Mouse (Mus musculus) retina, postnatal 7 days (tissue): ENCODE data around the gene Nfkbid.
A peak's percentile ranks its signal among the peaks of the same experiment; 100 is the strongest.

Experiments used
- DNase-seq: peaks from one replicate; pipeline ENCODE4 v3.0.0-alpha.2; 2012; ENCODE audit warnings: low read depth, low spot score

Nfkbid gene

GRCm38 (mm10) chr7:30421175-30421889 is at the start of gene Nfkbid:
TSS of gene Nfkbid (plus strand) at chr7:30421732.
- DNase-seq: no peak

- peak; percentile 89 for DNase-seq
Measured at GRCm38 (mm10) chr7:30373501-30373962, 48.0 kb upstream of the Nfkbid start.

DNA sequence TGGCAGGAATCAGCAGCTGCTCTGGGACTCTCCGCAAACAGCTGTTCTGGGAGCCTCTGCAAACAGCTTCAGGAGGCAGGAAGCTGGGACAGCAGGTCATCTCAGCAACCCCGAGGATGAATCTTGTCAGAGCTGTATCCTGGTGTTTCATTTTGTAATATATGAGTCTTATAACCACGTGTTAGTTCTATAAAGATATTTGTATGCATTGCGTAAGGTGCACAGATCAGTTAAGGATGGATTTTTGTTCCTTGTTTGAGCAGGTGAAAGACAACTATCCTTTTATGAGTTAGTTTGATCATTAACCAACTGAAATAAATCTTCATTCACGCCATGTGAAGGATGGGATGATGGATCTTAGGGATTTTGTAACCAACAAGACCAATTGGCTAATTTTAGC is 41.5 kb upstream of the Nfkbid start:
- DNase-seq: no peak

- no peak for DNase-seq
Measured at GRCm38 (mm10) chr7:30384106-30384505, 37.4 kb upstream of the Nfkbid start.

DNA sequence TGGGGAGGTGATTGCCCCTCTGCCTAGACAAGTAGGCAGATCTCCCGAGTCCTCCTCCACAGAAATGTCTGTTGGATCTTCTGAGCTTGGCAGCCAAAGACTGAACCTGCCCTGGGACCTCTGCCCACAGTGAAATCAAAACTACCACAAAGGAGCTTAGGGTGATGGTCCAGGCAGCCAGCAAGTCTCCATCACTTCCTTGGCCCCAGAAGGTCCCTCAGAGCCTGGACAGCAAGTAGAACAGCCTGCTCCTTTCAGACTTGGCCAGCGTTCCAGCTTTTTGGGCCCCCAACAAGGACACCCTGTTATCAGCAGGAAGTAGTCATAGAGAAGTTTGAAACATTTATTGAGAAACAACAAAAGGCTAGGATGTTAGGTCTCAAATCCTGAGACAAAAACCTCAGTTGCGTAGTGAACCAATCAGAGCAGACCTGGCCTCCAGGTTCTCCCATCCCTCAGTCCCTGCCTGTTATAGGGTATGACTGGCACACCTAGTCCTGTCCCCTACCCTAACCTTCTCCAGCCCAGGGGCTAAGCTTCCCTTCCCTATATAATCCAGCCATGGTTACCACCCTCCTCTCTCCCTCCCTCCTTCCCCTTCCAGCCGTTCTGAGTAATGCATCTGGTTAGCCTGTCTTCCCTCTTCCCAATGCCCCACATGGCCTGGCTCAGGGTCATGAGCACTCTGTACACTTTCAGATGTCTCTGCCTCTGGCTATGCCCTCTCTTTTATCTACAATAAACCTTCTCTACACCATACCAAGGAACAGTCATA is 28.6 kb upstream of the Nfkbid start:
- DNase-seq: no peak

GRCm38 (mm10) chr7:30393631-30394030 is 27.9 kb upstream of the Nfkbid start:
- DNase-seq: no peak

GRCm38 (mm10) chr7:30394379-30394778 is 27.2 kb upstream of the Nfkbid start:
- DNase-seq: no peak

- no peak for DNase-seq
Measured at GRCm38 (mm10) chr7:30394871-30395270, 26.7 kb upstream of the Nfkbid start.

- no peak for DNase-seq
Measured at GRCm38 (mm10) chr7:30399671-30400070, 21.9 kb upstream of the Nfkbid start.

GRCm38 (mm10) chr7:30402343-30402742 is 19.2 kb upstream of the Nfkbid start:
- no peak for DNase-seq

- DNase-seq: no peak
Measured at GRCm38 (mm10) chr7:30408639-30409038, 12.9 kb upstream of the Nfkbid start.

- no peak for DNase-seq
Measured at GRCm38 (mm10) chr7:30409789-30410188, 11.7 kb upstream of the Nfkbid start.

DNA sequence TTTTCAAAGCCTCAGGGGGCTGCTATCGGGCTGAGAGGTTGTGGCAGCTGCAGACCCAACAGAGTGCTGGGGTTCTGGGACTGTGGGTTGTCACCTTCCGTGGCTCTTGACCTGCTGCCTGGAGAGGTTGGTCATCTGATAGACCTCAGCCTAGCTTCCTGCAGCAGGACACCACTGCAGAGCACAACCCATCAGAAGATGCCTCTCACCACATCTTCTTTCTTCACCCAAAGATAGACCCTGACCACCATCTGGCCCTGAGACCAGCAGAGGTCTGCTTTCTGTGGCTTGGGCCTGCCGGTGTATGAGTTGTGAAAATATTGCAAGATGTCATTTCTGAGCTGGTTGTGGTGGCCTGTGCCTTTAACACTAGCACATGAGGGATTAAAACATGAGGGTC is 10.5 kb upstream of the Nfkbid start:
- DNase-seq: no peak

DNA sequence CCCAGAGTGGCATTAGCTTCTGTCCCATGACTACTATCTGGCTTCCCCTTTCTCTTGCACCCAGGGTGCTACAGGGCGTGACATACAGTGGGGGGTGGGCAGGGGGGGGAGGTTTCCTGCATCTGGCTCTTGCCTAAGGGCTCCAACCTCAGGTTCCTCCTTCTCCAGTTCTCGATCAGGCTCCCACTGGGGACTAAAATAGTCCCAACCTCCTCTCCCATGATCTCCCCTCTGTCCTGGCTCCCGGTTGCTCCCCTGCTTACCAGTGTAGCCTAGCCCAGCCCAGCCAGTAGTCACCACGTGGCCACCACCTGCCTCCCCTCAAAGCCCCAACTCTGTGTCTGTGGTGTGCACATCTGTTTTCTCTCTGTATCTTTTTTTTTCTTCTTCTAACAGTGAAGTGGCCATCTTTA is 8.8 kb upstream of the Nfkbid start:
- no peak for DNase-seq

DNA sequence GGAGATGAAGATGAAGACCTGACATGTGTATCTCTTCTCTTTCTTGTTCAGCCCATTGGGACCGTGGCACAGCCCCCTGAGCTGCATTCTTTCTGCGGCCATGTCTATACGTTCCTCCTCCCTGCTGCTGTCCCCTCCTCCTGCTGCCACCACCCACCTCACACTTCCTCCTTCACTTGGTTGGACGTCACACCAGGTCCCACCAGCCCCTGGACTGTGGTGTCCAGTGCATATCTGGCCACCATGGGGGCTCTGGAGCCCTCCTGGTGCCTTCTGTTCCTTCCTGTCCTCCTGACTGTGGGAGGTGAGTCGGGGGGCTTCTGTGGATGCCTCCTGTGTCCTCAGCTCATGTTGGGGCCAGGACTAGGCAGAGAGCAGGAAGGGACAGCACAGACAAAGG is 7.9 kb upstream of the Nfkbid start, which contains the start of gene Tyrobp:
Tyrobp (plus strand) TSS at position 165 of the 400 bp plus-strand sequence.
- no peak for DNase-seq

- no peak for DNase-seq
Measured at GRCm38 (mm10) chr7:30417856-30418255, 3.7 kb upstream of the Nfkbid start.

DNA sequence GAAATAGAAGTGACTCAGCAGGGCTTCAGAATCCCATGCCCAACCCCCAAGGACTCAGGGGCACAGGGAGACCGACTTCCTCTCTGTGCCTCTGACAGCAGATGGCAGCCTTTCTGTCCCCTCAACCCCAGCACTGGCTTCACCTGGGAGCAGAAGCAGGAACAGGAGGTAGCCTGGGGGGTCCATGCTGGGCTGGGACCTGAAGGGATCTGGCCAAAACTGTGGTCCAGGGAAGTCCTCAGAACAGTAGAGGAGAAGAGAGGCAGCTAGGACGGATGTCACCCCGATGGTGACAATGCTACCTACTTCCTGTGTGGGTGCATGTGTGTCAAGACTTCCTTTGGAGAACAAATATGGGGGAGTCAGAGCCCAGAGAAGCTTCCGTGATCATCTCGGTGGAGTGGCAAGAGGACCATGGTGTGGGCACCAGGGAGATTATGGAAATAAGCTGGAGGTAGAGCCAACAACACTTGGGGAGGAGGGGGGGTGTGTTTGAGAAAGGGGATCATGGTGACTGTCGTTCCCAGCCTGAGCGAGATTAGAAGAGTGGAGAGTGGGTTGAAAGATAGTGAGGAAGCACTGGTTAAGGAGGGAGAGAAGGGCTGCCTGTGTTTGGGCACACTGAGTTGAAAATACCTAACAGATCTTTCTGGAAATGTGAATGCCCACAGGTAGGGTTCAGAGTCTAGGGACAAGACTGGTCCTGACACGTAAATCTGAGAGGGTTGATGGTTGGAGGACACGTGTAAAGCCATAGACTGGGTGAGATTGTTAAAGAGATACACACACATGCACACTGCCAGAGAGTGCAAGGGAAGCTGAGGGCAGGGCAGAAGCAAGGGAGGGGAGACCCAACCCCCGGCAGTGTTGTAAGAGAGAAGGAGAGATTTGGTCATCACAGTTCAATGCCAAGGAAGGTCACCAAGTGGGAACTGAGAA is 1.7 kb upstream of the Nfkbid start, which contains the start of gene Hcst:
Hcst (minus strand) TSS at position 294 of the 939 bp plus-strand sequence.
- no peak for DNase-seq

- no peak for DNase-seq
Measured at GRCm38 (mm10) chr7:30420673-30421072, 859 bp upstream of the Nfkbid start.

- DNase-seq: peak; percentile 83
Measured at GRCm38 (mm10) chr7:30421890-30422435, 431 bp downstream of the Nfkbid start.

- no peak for DNase-seq
Measured at GRCm38 (mm10) chr7:30422560-30422959, 1.0 kb downstream of the Nfkbid start.

DNA sequence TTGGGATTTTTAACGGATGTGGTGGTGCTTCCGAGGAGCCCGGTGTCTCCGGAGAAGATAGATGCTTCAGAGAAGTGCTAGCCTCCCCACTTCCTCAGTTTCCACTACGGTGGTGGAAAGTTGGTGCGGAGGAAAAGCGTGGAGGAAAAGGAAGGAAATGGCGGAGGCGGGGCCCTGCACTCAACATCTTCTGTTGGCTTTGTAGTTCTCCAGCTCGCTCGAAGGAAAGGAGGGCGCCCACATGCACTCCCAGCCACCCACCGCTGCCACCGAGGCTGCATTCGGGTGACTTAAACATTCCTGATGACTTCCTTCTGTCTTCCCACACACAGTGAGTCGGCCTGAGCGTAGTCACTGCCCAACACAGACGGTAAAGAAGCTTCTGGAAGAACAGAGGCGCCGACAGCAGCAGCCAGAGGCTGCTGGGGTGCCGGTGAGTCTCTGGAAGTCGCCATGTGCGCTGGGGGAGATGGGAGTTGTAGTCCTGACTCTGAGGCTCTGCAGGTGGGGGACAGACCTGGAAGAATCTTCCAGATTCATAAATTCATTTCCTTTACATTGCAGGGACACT is 1.6 kb downstream of the Nfkbid start:
- no peak for DNase-seq
